Mouse (Mus musculus) thymus, postnatal 4 days (tissue): Measurements from ENCODE around the gene Fbln1.

ENCODE experiments used
- DNase-seq: peaks from one replicate; pipeline ENCODE4 v3.0.0; 2021

Gene Fbln1

GRCm38 (mm10) chr15:85205792-85206702 lies at the start of gene Fbln1:
TSS of gene Fbln1 (plus strand) at chr15:85205949.
- peak; percentile 85 for DNase-seq

GRCm38 (mm10) chr15:85156198-85156597 lies 49.6 kb upstream of the Fbln1 start:
- DNase-seq = no peak

- DNase-seq = no peak
Measured at GRCm38 (mm10) chr15:85161416-85161815, 44.3 kb upstream of the Fbln1 start.

GRCm38 (mm10) chr15:85162693-85163663 lies 42.8 kb upstream of the Fbln1 start:
- DNase-seq = peak; percentile 14

- no peak for DNase-seq
Measured at GRCm38 (mm10) chr15:85166433-85166933, 39.3 kb upstream of the Fbln1 start.

- no peak for DNase-seq
Measured at GRCm38 (mm10) chr15:85167086-85167679, 38.6 kb upstream of the Fbln1 start.

- no peak for DNase-seq
Measured at GRCm38 (mm10) chr15:85172054-85172453, 33.7 kb upstream of the Fbln1 start.

- DNase-seq = no peak
Measured at GRCm38 (mm10) chr15:85173425-85173824, 32.3 kb upstream of the Fbln1 start.

- DNase-seq = no peak
Measured at GRCm38 (mm10) chr15:85174060-85174459, 31.7 kb upstream of the Fbln1 start.

- peak; percentile 75 for DNase-seq
Measured at GRCm38 (mm10) chr15:85177576-85177975, 28.2 kb upstream of the Fbln1 start.

- DNase-seq = no peak
Measured at GRCm38 (mm10) chr15:85178172-85178571, 27.6 kb upstream of the Fbln1 start.

- no peak for DNase-seq
Measured at GRCm38 (mm10) chr15:85179528-85180180, 26.1 kb upstream of the Fbln1 start.

- no peak for DNase-seq
Measured at GRCm38 (mm10) chr15:85180368-85180767, 25.4 kb upstream of the Fbln1 start.

- DNase-seq = no peak
Measured at GRCm38 (mm10) chr15:85182063-85182462, 23.7 kb upstream of the Fbln1 start.

GRCm38 (mm10) chr15:85186916-85187315 lies 18.8 kb upstream of the Fbln1 start:
- DNase-seq = no peak

GRCm38 (mm10) chr15:85188167-85188778 lies 17.5 kb upstream of the Fbln1 start:
- no peak for DNase-seq

GRCm38 (mm10) chr15:85200446-85201289 lies 5.1 kb upstream of the Fbln1 start:
- DNase-seq = no peak

- DNase-seq = no peak
Measured at GRCm38 (mm10) chr15:85202199-85202598, 3.5 kb upstream of the Fbln1 start.

- no peak for DNase-seq
Measured at GRCm38 (mm10) chr15:85202787-85203186, 3.0 kb upstream of the Fbln1 start.

- DNase-seq = no peak
Measured at GRCm38 (mm10) chr15:85204383-85204782, 1.4 kb upstream of the Fbln1 start.

GRCm38 (mm10) chr15:85206703-85207075 lies 940 bp downstream of the Fbln1 start:
- DNase-seq = no peak
